Mouse (Mus musculus): ENCODE measurements around the gene Gm11437. TPM values are rescaled to one million over a fixed set of nuclear protein-coding genes. Genes with fewer than 3 reads are reported as not detected.
A peak's percentile ranks its signal among the peaks of the same experiment; 100 is the strongest.

The Gm11437 gene
- polyA plus RNA-seq, 1 experiment from 2014 or later, result not detected

DNA sequence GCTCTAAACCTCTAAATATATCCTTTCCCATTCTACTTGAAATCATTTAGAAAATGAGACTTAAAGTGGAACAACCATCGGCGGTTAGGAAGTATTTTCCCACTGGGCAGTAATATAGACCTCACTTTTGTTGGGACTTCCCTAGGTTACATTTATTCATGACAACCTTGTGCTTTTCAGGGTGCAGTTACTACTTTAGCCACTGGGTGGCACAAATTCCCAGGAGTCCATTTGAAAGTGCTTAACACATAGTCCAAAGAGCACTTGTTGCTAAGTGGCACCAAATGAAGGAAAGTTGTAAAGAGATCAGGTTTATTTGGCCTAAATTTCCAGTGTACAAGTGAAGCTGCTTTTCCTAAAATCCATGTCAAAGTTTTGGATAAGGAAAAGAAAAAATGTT is 25.5 kb downstream of the Gm11437 start:
- peak; percentile 85 for DNase-seq
- peak; percentile 75 for TF ChIP-seq CTCF (IDR thresholded peaks at IDR 0.05; ENCODE audit: low read depth)
- WGBS, result 49% methylated on average over 2 of the region's 2 CpGs
- Histone ChIP-seq H3K4me3 (ENCODE audit: low read depth, low read length) (no peak overlapping the region), H3K9ac (no peak overlapping the region), H3K27me3 (ENCODE audit: insufficient read depth, low read length) (no peaks in the 10 kb centered on the region), H3K36me3 (ENCODE audit: insufficient read depth) (no peaks in the 10 kb centered on the region), H3K4me2 (no peak overlapping the region), H3K4me1 (ENCODE audit: insufficient read depth) (no peaks in the 10 kb centered on the region; the same call in 1 of the 2 replicates), H3K9me3 (ENCODE audit: low read depth, low read length) (no peaks in the 10 kb centered on the region), H3K27ac (ENCODE audit: low read depth) (no peak overlapping the region)
- ATAC-seq (ENCODE audit: insufficient read depth), result no peak

DNA sequence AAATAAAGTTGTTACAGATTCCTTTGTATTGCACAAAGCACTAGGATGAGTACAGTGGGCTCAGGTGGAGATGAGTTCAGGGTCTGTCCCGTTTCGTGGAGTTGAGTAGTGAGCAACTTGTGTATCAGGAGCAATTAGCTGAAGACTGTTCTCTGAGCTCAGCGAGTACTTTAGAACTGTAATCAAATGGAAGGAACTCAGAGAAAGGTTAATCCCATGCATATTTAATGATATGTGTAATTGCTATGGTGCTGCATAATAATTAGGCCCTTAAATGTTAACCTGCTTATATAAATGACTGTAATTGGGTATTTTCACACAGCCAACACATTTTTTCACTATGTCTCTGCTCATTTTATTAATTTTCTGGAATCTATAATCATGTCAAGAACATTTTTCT is 30.8 kb downstream of the Gm11437 start:
- DNase-seq, result no peak
- Histone ChIP-seq H3K4me2 (no peak overlapping the region), H3K27ac (ENCODE audit: low read depth) (no peak overlapping the region), H3K36me3 (ENCODE audit: insufficient read depth) (no peaks in the 10 kb centered on the region), H3K27me3 (ENCODE audit: insufficient read depth, low read length) (no peaks in the 10 kb centered on the region), H3K4me3 (ENCODE audit: low read depth, low read length) (no peak overlapping the region), H3K9me3 (ENCODE audit: low read depth, low read length) (no peaks in the 10 kb centered on the region), H3K9ac (no peak overlapping the region), H3K4me1 (ENCODE audit: insufficient read depth) (no peaks in the 10 kb centered on the region; the same call in 1 of the 2 replicates)
- no peak for ATAC-seq (ENCODE audit: insufficient read depth)
- no peak for TF ChIP-seq CTCF (IDR thresholded peaks at IDR 0.05; ENCODE audit: low read depth)
- whole genome bisulfite sequencing, result 86% methylated on average over 3 of the region's 3 CpGs

DNA sequence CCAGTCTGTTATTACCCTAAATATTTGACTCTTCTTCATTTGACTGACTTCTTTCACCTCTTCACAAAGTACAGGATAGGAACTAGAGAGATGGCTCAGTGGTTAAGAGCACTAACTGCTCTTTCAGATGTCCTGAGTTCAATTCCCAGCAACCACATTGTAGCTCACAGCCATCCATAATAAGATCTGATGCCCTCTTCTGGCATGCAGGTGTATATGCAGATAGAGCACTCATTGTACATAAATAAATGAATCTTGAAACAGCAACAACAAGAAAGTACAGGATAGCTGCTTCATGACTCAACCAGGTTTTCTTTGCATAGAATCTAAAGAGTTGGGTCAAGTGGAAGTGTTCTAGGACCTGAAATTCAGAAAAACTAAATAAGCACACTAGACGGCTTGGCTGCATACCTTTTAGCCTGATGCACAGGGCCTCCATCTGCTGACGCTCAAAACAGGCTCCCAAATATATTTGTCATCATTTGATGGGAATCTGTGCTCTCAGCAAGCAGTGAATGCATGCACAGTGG is 32.9 kb downstream of the Gm11437 start:
- Histone ChIP-seq H3K4me3 (ENCODE audit: low read depth, low read length) (no peak overlapping the region), H3K4me1 (ENCODE audit: insufficient read depth) (peaks cover 5% of the 10 kb centered on the region; the same call in 1 of the 2 replicates), H3K9me3 (ENCODE audit: low read depth, low read length) (no peaks in the 10 kb centered on the region), H3K27me3 (ENCODE audit: insufficient read depth, low read length) (no peaks in the 10 kb centered on the region), H3K4me2 (no peak overlapping the region), H3K27ac (ENCODE audit: low read depth) (no peak overlapping the region), H3K9ac (no peak overlapping the region), H3K36me3 (ENCODE audit: insufficient read depth) (no peaks in the 10 kb centered on the region)
- DNase-seq (no peak), ATAC-seq (ENCODE audit: insufficient read depth) (no peak)
- peak; percentile 28; the same call in 1 of the 2 replicates for TF ChIP-seq CTCF (IDR thresholded peaks at IDR 0.05; ENCODE audit: low read depth)
- WGBS, result 82% methylated on average over 2 of the region's 2 CpGs

DNA sequence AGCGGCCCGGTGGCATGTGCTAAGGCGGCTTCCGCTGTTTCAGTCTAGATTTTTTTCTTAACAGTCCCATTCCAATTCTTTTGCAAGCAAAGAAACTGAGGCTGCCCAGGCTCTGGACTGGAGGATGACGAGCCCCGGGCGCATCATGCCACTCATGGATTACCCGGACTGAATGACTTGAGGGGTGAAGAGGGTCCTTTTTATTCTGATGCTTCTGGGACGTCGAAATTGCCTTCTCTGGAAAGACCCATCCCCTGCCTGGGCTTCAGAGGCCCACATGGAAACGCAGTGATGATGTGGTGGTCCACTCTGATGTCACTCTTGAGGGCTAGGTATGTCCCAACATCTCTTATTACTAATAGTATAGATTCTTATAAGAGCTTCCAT is 37.5 kb downstream of the Gm11437 start:
- Histone ChIP-seq H3K4me1 (ENCODE audit: insufficient read depth) (peaks cover 8% of the 10 kb centered on the region; the same call in 1 of the 2 replicates), H3K9me3 (ENCODE audit: low read depth, low read length) (no peaks in the 10 kb centered on the region), H3K27ac (ENCODE audit: low read depth) (no peak overlapping the region), H3K36me3 (ENCODE audit: insufficient read depth) (peaks cover 19% of the 10 kb centered on the region), H3K4me3 (ENCODE audit: low read depth, low read length) (peak overlapping the region; percentile 86), H3K4me2 (peak overlapping the region; percentile 87), H3K9ac (peak overlapping the region; percentile 82), H3K27me3 (ENCODE audit: insufficient read depth, low read length) (no peaks in the 10 kb centered on the region)
- no peak for DNase-seq
- TF ChIP-seq CTCF (IDR thresholded peaks at IDR 0.05; ENCODE audit: low read depth), result no peak
- WGBS, result 4% methylated on average over 11 of the region's 11 CpGs
- ATAC-seq (ENCODE audit: insufficient read depth), result peak; percentile 27; the same call in 1 of the 2 replicates

DNA sequence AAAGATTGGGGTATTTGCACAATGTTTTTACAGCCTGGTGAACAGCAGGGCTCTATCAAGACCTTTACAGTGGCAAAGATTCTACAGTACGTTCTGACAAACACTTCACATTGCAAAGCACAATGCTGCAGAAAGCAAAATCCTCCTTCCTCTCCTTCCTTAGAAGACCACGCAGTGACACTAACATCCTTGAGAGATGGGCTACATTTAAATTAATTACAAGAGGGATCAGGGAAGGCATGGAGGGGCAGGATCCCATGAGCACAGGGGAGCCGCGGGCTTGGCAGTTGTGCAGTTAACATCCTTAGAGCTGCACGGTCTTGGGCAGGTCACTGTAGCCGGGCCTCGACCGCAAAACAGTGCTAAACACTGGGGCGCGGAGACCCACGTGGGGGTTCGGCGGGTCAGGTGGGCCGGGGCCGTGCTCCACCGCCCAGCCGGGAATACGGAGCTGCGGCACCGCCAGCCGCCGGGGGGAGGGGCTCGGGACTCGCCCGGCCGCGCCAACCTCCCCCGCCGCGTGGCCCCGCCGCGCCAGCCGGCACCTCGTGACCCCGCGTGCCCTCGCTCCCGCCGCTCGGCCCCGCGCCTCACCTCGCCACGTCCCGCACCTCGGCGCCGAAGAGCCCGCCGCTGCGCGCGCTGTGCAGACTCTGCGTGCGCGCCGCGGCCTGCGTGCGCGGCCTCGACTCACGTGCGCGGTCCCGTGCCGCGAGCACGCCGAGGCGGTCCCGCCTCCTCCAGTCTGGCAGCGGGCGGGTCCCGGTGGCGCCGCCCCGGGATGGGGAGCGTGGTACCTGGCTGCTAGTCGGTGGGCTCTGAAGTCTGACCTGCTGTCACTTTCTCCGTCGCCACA is 38.1 kb downstream of the Gm11437 start, which contains the start of the genes Tada2a and Acaca:
Gene Tada2a, minus strand, starts transcription at position 658 of the 856 bp plus-strand sequence.
Gene Acaca, plus strand, starts transcription at position 730 of the 856 bp plus-strand sequence.
- no peaks in the 10 kb centered on the region for H3K9me3 ChIP-seq (ENCODE audit: low read depth, low read length)
- H3K27me3 ChIP-seq (ENCODE audit: insufficient read depth, low read length), result no peaks in the 10 kb centered on the region
- peak; percentile 94 for DNase-seq
- WGBS, result under 1% methylated on average over 79 of the region's 83 CpGs
- peak; percentile 93 for ATAC-seq (ENCODE audit: insufficient read depth)
- peak within 1 kb of the TSS; percentile 87 for H3K4me2 ChIP-seq
- peak within 1 kb of the TSS; percentile 50 for H3K27ac ChIP-seq (ENCODE audit: low read depth)
- peaks cover 8% of the 10 kb centered on the region; the same call in 1 of the 2 replicates for H3K4me1 ChIP-seq (ENCODE audit: insufficient read depth)
- TF ChIP-seq CTCF (IDR thresholded peaks at IDR 0.05; ENCODE audit: low read depth), result no peak
- H3K9ac ChIP-seq, result peak within 1 kb of the TSS; percentile 82
- peak within 1 kb of the TSS; percentile 86 for H3K4me3 ChIP-seq (ENCODE audit: low read depth, low read length)
- peaks cover 25% of the 10 kb centered on the region for H3K36me3 ChIP-seq (ENCODE audit: insufficient read depth)

DNA sequence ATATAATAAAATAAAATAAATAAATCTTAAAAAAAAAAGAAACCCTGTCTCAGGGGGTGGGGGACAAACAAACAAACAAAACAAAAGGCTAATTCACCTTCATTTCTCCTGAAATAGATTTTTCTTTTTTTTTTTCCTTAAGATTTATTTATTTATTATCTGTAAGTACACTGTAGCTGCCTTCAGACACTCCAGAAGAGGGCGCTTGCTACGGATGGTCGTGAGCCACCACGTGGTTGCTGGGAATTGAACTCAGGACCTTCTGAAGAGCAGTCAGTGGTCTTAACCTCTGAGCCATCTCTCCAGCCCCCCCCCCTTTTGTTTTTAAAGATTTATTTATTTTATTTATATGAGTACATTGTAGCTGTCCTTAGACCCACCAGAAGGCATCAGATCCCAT is 39.3 kb downstream of the Gm11437 start:
- 78% methylated on average over 4 of the region's 4 CpGs for WGBS
- no peaks in the 10 kb centered on the region for H3K9me3 ChIP-seq (ENCODE audit: low read depth, low read length)
- peak overlapping the region; percentile 87; the same call in 1 of the 2 replicates for H3K4me2 ChIP-seq
- H3K9ac ChIP-seq, result no peak overlapping the region
- no peaks in the 10 kb centered on the region for H3K27me3 ChIP-seq (ENCODE audit: insufficient read depth, low read length)
- no peak overlapping the region for H3K4me3 ChIP-seq (ENCODE audit: low read depth, low read length)
- H3K27ac ChIP-seq (ENCODE audit: low read depth), result no peak overlapping the region
- no peak for TF ChIP-seq CTCF (IDR thresholded peaks at IDR 0.05; ENCODE audit: low read depth)
- H3K4me1 ChIP-seq (ENCODE audit: insufficient read depth), result peaks cover 8% of the 10 kb centered on the region; the same call in 1 of the 2 replicates
- DNase-seq (peak; percentile 10), ATAC-seq (ENCODE audit: insufficient read depth) (no peak)
- peaks cover 32% of the 10 kb centered on the region for H3K36me3 ChIP-seq (ENCODE audit: insufficient read depth)

Data from lung, embryonic 14.5 days (tissue).